Mouse (Mus musculus): ENCODE data around the gene Gins1. TPM values are rescaled to one million over a fixed set of nuclear protein-coding genes. Genes with fewer than 3 reads are reported as not detected.
"Not testable (repeated sequence)": the region's sequence is repeated elsewhere in the genome, so short reads cannot be mapped to it uniquely, and the experiment has no call there.

The Gins1 gene
- total RNA-seq, 1 experiment from 2014 or later: 5.3 TPM

GRCm38 (mm10) chr2:150910295-150910881, 5.2 kb downstream of the Gins1 start:
- no peak for DNase-seq

- DNase-seq: no peak
These were observed 9.7 kb downstream of the Gins1 start for GRCm38 (mm10) chr2:150914781-150915515.

GRCm38 (mm10) chr2:150915786-150916185, 10.6 kb downstream of the Gins1 start:
- no peak for DNase-seq

GRCm38 (mm10) chr2:150918720-150919119, 13.5 kb downstream of the Gins1 start:
- no peak for DNase-seq

- no peak for DNase-seq
These were observed 15.3 kb downstream of the Gins1 start for GRCm38 (mm10) chr2:150920543-150920942.

- DNase-seq: no peak
These were observed 16.5 kb downstream of the Gins1 start for GRCm38 (mm10) chr2:150921697-150922096.

GRCm38 (mm10) chr2:150922165-150922564, 17.0 kb downstream of the Gins1 start:
- DNase-seq: no peak

- no peak for DNase-seq
These were observed 17.8 kb downstream of the Gins1 start for GRCm38 (mm10) chr2:150923026-150923425.

GRCm38 (mm10) chr2:150923505-150923904, 18.3 kb downstream of the Gins1 start:
- no peak for DNase-seq

GRCm38 (mm10) chr2:150927038-150927720, 22.0 kb downstream of the Gins1 start:
- peak; percentile 48 for DNase-seq

- no peak for DNase-seq
These were observed 24.0 kb downstream of the Gins1 start for GRCm38 (mm10) chr2:150929156-150929555.

- DNase-seq: no peak
These were observed 25.6 kb downstream of the Gins1 start for GRCm38 (mm10) chr2:150930806-150931205.

- no peak for DNase-seq
These were observed 28.3 kb downstream of the Gins1 start for GRCm38 (mm10) chr2:150933482-150933881.

GRCm38 (mm10) chr2:150934659-150935058, 29.5 kb downstream of the Gins1 start:
- DNase-seq: no peak

- DNase-seq: no peak
These were observed 38.8 kb downstream of the Gins1 start for GRCm38 (mm10) chr2:150944017-150944416.

- peak; percentile 42 for DNase-seq
These were observed 42.1 kb downstream of the Gins1 start for GRCm38 (mm10) chr2:150947341-150947740.

GRCm38 (mm10) chr2:150947880-150948611, 42.8 kb downstream of the Gins1 start:
- DNase-seq: not testable (repeated sequence)

- peak; percentile 25 for DNase-seq
These were observed 43.6 kb downstream of the Gins1 start for GRCm38 (mm10) chr2:150948786-150949185.

GRCm38 (mm10) chr2:150949652-150950051, 44.5 kb downstream of the Gins1 start:
- no peak for DNase-seq

- no peak for DNase-seq
These were observed 44.9 kb downstream of the Gins1 start for GRCm38 (mm10) chr2:150950056-150950455.

GRCm38 (mm10) chr2:150951201-150951600, 46.0 kb downstream of the Gins1 start:
- DNase-seq: no peak

GRCm38 (mm10) chr2:150955859-150956258, 50.7 kb downstream of the Gins1 start:
- DNase-seq: no peak

GRCm38 (mm10) chr2:150959521-150959920, 54.3 kb downstream of the Gins1 start:
- no peak for DNase-seq
